Mouse (Mus musculus): ENCODE measurements around the gene P3h4. TPM values are rescaled to one million over a fixed set of nuclear protein-coding genes. Genes with fewer than 3 reads are reported as not detected.
"Not testable (repeated sequence)": the region's sequence is repeated elsewhere in the genome, so short reads cannot be mapped to it uniquely, and the experiment has no call there.

P3h4 gene
- polyA plus RNA-seq, 1 experiment from 2014 or later = 23.7 TPM

GRCm38 (mm10) chr11:100362979-100363562, 51.6 kb downstream of the P3h4 start:
- peaks cover 6% of the 10 kb centered on the region; the same call in 1 of the 2 replicates for H3K27me3 ChIP-seq (ENCODE audit: control insufficient read depth, insufficient read depth, low read length)
- 18% methylated on average over 12 of the region's 12 CpGs for WGBS
- H3K4me2 ChIP-seq (ENCODE audit: low read depth) = no peak overlapping the region
- H3K9ac ChIP-seq (ENCODE audit: low read length) = no peak overlapping the region
- H3K4me1 ChIP-seq (ENCODE audit: control insufficient read depth, insufficient read depth, low read length) = no peaks in the 10 kb centered on the region
- no peak overlapping the region for H3K4me3 ChIP-seq (ENCODE audit: low read depth, low read length)
- H3K36me3 ChIP-seq (ENCODE audit: control insufficient read depth, insufficient read depth, low read length) = no peaks in the 10 kb centered on the region
- H3K27ac ChIP-seq (ENCODE audit: low read depth, low read length) = no peak overlapping the region
- peak; percentile 73 for DNase-seq (ENCODE audit: low spot score)
- H3K9me3 ChIP-seq (ENCODE audit: control insufficient read depth, low read length) = no peaks in the 10 kb centered on the region
- no peak for ATAC-seq (ENCODE audit: insufficient read depth, low FRiP score, low TSS enrichment)

- H3K4me2 ChIP-seq (ENCODE audit: low read depth) = no peak overlapping the region
- no peaks in the 10 kb centered on the region for H3K36me3 ChIP-seq (ENCODE audit: control insufficient read depth, insufficient read depth, low read length)
- H3K9me3 ChIP-seq (ENCODE audit: control insufficient read depth, low read length) = no peaks in the 10 kb centered on the region
- 9% methylated on average over 8 of the region's 8 CpGs for WGBS
- ATAC-seq (ENCODE audit: insufficient read depth, low FRiP score, low TSS enrichment) (peak; percentile 50; the same call in 1 of the 2 replicates), DNase-seq (ENCODE audit: low spot score) (peak; percentile 77)
- H3K27ac ChIP-seq (ENCODE audit: low read depth, low read length) = no peak overlapping the region
- H3K27me3 ChIP-seq (ENCODE audit: control insufficient read depth, insufficient read depth, low read length) = peaks cover 7% of the 10 kb centered on the region; the same call in 1 of the 2 replicates
- H3K4me3 ChIP-seq (ENCODE audit: low read depth, low read length) = no peak overlapping the region
- no peaks in the 10 kb centered on the region for H3K4me1 ChIP-seq (ENCODE audit: control insufficient read depth, insufficient read depth, low read length)
- H3K9ac ChIP-seq (ENCODE audit: low read length) = no peak overlapping the region
Measured at GRCm38 (mm10) chr11:100362209-100362978, 52.2 kb downstream of the P3h4 start.

GRCm38 (mm10) chr11:100361059-100361458, 53.6 kb downstream of the P3h4 start:
- H3K36me3 ChIP-seq (ENCODE audit: control insufficient read depth, insufficient read depth, low read length); H3K4me3 ChIP-seq (ENCODE audit: low read depth, low read length); H3K9me3 ChIP-seq (ENCODE audit: control insufficient read depth, low read length); ATAC-seq (ENCODE audit: insufficient read depth, low FRiP score, low TSS enrichment); H3K27ac ChIP-seq (ENCODE audit: low read depth, low read length); H3K4me1 ChIP-seq (ENCODE audit: control insufficient read depth, insufficient read depth, low read length); H3K4me2 ChIP-seq (ENCODE audit: low read depth); DNase-seq (ENCODE audit: low spot score); H3K9ac ChIP-seq (ENCODE audit: low read length): not testable (repeated sequence)
- peaks cover 11% of the 10 kb centered on the region; the same call in 1 of the 2 replicates for H3K27me3 ChIP-seq (ENCODE audit: control insufficient read depth, insufficient read depth, low read length)
- no CpG with 5 or more reads among the region's 13 CpGs for WGBS

GRCm38 (mm10) chr11:100360175-100360574, 54.5 kb downstream of the P3h4 start:
- Histone ChIP-seq H3K4me1 (ENCODE audit: control insufficient read depth, insufficient read depth, low read length) (no peaks in the 10 kb centered on the region), H3K27me3 (ENCODE audit: control insufficient read depth, insufficient read depth, low read length) (peaks cover 16% of the 10 kb centered on the region), H3K27ac (ENCODE audit: low read depth, low read length) (no peak overlapping the region), H3K9me3 (ENCODE audit: control insufficient read depth, low read length) (no peaks in the 10 kb centered on the region), H3K4me3 (ENCODE audit: low read depth, low read length) (no peak overlapping the region), H3K4me2 (ENCODE audit: low read depth) (no peak overlapping the region), H3K9ac (ENCODE audit: low read length) (no peak overlapping the region), H3K36me3 (ENCODE audit: control insufficient read depth, insufficient read depth, low read length) (no peaks in the 10 kb centered on the region)
- 81% methylated on average over 6 of the region's 6 CpGs for WGBS
- DNase-seq (ENCODE audit: low spot score) = no peak
- ATAC-seq (ENCODE audit: insufficient read depth, low FRiP score, low TSS enrichment) = no peak

Small RNA genes lying within 50 kb of the gene (microRNA-seq; reads per million reads assigned to microRNA genes)
- not detected for gene Gm27374

Other genes with a start within 250 kb of the P3h4 start
- not detected in 2 replicates for gene Krt9, start 221.6 kb downstream of the P3h4 start, polyA plus RNA-seq (2014; fragmentation: Nextera tagmentation; extraction: Ambion mirVana)
- 7.7 and 7.9 TPM in 2 replicates for gene Krt14, start 207.3 kb downstream of the P3h4 start, polyA plus RNA-seq (2014; fragmentation: Nextera tagmentation; extraction: Ambion mirVana)
- not detected in 2 replicates for gene Krt16, start 165.9 kb downstream of the P3h4 start, polyA plus RNA-seq (2014; fragmentation: Nextera tagmentation; extraction: Ambion mirVana)
- 0.88 and 1.1 TPM in 2 replicates for gene Krt17, start 153.8 kb downstream of the P3h4 start, polyA plus RNA-seq (2014; fragmentation: Nextera tagmentation; extraction: Ambion mirVana)
- not detected in 2 replicates for gene Krt42, start 145.0 kb downstream of the P3h4 start, polyA plus RNA-seq (2014; fragmentation: Nextera tagmentation; extraction: Ambion mirVana)
- 1,679 and 1,757 TPM in 2 replicates for gene Eif1, start 95.0 kb downstream of the P3h4 start, polyA plus RNA-seq (2014; fragmentation: Nextera tagmentation; extraction: Ambion mirVana)
- not detected in 2 replicates for gene Gast, start 80.4 kb downstream of the P3h4 start, polyA plus RNA-seq (2014; fragmentation: Nextera tagmentation; extraction: Ambion mirVana)
- gene Hap1, start 58.7 kb downstream of the P3h4 start, polyA plus RNA-seq (2014; fragmentation: Nextera tagmentation; extraction: Ambion mirVana) = 10.4 and 10.6 TPM in 2 replicates
- 43.8 and 48.8 TPM in 2 replicates for gene Jup, start 17.1 kb downstream of the P3h4 start, polyA plus RNA-seq (2014; fragmentation: Nextera tagmentation; extraction: Ambion mirVana)
- 47.7 and 49.4 TPM in 2 replicates for gene Fkbp10, start 861 bp upstream of the P3h4 start, polyA plus RNA-seq (2014; fragmentation: Nextera tagmentation; extraction: Ambion mirVana)
- gene Nt5c3b, start 27.0 kb upstream of the P3h4 start, polyA plus RNA-seq (2014; fragmentation: Nextera tagmentation; extraction: Ambion mirVana) = 110 TPM in 2 replicates
- 0.40 and 0.62 TPM in 2 replicates for gene Klhl10, start 27.1 kb upstream of the P3h4 start, polyA plus RNA-seq (2014; fragmentation: Nextera tagmentation; extraction: Ambion mirVana)
- 13.9 and 14.8 TPM in 2 replicates for gene Klhl11, start 57.9 kb upstream of the P3h4 start, polyA plus RNA-seq (2014; fragmentation: Nextera tagmentation; extraction: Ambion mirVana)
- 330 and 394 TPM in 2 replicates for gene Acly, start 113.2 kb upstream of the P3h4 start, polyA plus RNA-seq (2014; fragmentation: Nextera tagmentation; extraction: Ambion mirVana)
- gene Ttc25, start 130.8 kb upstream of the P3h4 start, polyA plus RNA-seq (2014; fragmentation: Nextera tagmentation; extraction: Ambion mirVana) = 1.0 and 1.4 TPM in 2 replicates
- gene Cnp, start 160.1 kb upstream of the P3h4 start, polyA plus RNA-seq (2014; fragmentation: Nextera tagmentation; extraction: Ambion mirVana) = 26.1 and 28.0 TPM in 2 replicates
- gene Nkiras2, start 204.4 kb upstream of the P3h4 start, polyA plus RNA-seq (2014; fragmentation: Nextera tagmentation; extraction: Ambion mirVana) = 112 and 115 TPM in 2 replicates
- gene Dnajc7, start 205.3 kb upstream of the P3h4 start, polyA plus RNA-seq (2014; fragmentation: Nextera tagmentation; extraction: Ambion mirVana) = 77.0 and 81.1 TPM in 2 replicates